Mouse (Mus musculus) spleen, adult 2 months (tissue): ENCODE data around the gene Xpr1. TPM values are rescaled to one million over a fixed set of nuclear protein-coding genes. Genes with fewer than 3 reads are reported as not detected.

Experiments used
- DNase-seq, 2 experiments: peaks; one replicate each; pipeline versions ENCODE4 v3.0.0 to v3.0.0-alpha.2; 2012 to 2021; ENCODE audit warnings: low spot score in 2 of 2, low read depth in 1 of 2
- H3K27ac ChIP-seq: fragments of 200-500 bp; 2 replicates; pipeline ENCODE4 v1.5.1; 2012; ENCODE audit warnings: low read length, inconsistent platforms; ENCODE audit not compliant: insufficient read depth
- H3K27me3 ChIP-seq: fragments of 200-500 bp; 2 replicates; pipeline ENCODE4 v1.6.1; 2012; ENCODE audit warnings: mild to moderate bottlenecking, moderate library complexity, low read length, inconsistent platforms; ENCODE audit not compliant: control insufficient read depth, insufficient read depth
- H3K36me3 ChIP-seq: fragments of 200-500 bp; 2 replicates; pipeline ENCODE4 v1.6.1; 2012; ENCODE audit warnings: mild to moderate bottlenecking, low read length, inconsistent platforms; ENCODE audit not compliant: control insufficient read depth, insufficient read depth
- H3K4me1 ChIP-seq: fragments of 200-500 bp; 2 replicates; pipeline ENCODE4 v1.6.1; 2011; ENCODE audit warnings: inconsistent platforms; ENCODE audit not compliant: control insufficient read depth, insufficient read depth, insufficient read length
- H3K4me3 ChIP-seq: fragments of 200-500 bp; 2 replicates; pipeline ENCODE4 v1.5.1; 2011; ENCODE audit warnings: mild to moderate bottlenecking, inconsistent platforms; ENCODE audit not compliant: insufficient read depth, insufficient read length; ENCODE audit errors: extremely low read depth
- CTCF ChIP-seq: fragments of 200-500 bp; IDR thresholded peaks from 2 replicates; pipeline ENCODE4 v1.5.1; 2011; ENCODE audit warnings: mild to moderate bottlenecking, inconsistent platforms; ENCODE audit not compliant: insufficient read depth, insufficient read length, insufficient replicate concordance; ENCODE audit errors: extremely low read depth
- POLR2A ChIP-seq: fragments of 200-500 bp; IDR thresholded peaks from 2 replicates; pipeline ENCODE4 v1.6.1; 2011; ENCODE audit warnings: low read depth, low read length, inconsistent platforms
- WGBS: fragments of 180-500 bp; shearing (Covaris S2); methylation state at CpG from one replicate; pipeline ENCODE4 v1.1.7; 2018; 5-methylcytosine and 5-hydroxymethylcytosine counted together
- polyA plus RNA-seq: library from polyadenylated mRNA; depleted of rRNA; stranded (reverse); fragments of >200 nt; gene quantifications from 2 replicates; pipeline ENCODE4 v1.2.3, GENCODE M21; 2012

Xpr1 gene
- polyA plus RNA-seq, 1 experiment = 6.2 TPM

GRCm38 (mm10) chr1:155361502-155362126, 55.6 kb downstream of the Xpr1 start:
- Histone ChIP-seq H3K4me1 (peaks cover 2% of the 10 kb centered on the region; the same call in 1 of the 2 replicates), H3K27me3 (no peaks in the 10 kb centered on the region), H3K4me3 (no peak overlapping the region), H3K36me3 (no peaks in the 10 kb centered on the region), H3K27ac (no peak overlapping the region)
- DNase-seq = no peak
- WGBS = 51% methylated on average over 4 of the region's 4 CpGs
- TF ChIP-seq POLR2A (no peak), CTCF (no peak)

- TF ChIP-seq POLR2A = no peak
- TF ChIP-seq CTCF = no peak
- Histone ChIP-seq H3K4me3 (no peak overlapping the region), H3K36me3 (no peaks in the 10 kb centered on the region), H3K27ac (no peak overlapping the region), H3K4me1 (no peaks in the 10 kb centered on the region), H3K27me3 (no peaks in the 10 kb centered on the region)
- WGBS = 85% methylated on average over 4 of the region's 4 CpGs
- DNase-seq = no peak
Observed at GRCm38 (mm10) chr1:155353096-155353495, 64.1 kb downstream of the Xpr1 start.

DNA sequence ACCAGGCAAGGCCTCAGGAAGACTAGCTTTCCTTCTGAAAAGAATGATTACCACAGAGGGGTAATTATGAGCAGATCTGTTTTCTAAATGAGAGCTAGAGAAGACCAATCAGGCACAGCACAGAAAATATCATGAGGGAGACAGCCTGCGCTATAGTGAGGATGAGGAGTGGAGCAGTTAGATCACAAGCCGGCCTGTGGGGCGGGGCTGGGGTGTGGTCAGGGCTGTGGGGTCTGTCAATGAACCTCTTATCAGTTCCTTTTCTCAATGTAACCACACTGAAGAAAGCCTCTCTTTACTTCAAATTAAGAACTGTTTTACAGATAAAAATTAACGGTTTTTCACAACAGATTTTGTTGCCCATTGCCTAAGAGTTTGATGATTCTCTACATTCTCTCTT, 65.7 kb downstream of the Xpr1 start:
- TF ChIP-seq CTCF (no peak), POLR2A (no peak)
- WGBS = 75% methylated on average over 4 of the region's 4 CpGs
- no peak overlapping the region for H3K27ac ChIP-seq

GRCm38 (mm10) chr1:155348491-155348890, 68.7 kb downstream of the Xpr1 start:
- DNase-seq = no peak
- Histone ChIP-seq H3K36me3 (no peaks in the 10 kb centered on the region), H3K4me3 (no peak overlapping the region), H3K27me3 (no peaks in the 10 kb centered on the region), H3K4me1 (no peaks in the 10 kb centered on the region), H3K27ac (no peak overlapping the region)
- TF ChIP-seq CTCF = no peak
- TF ChIP-seq POLR2A = no peak
- WGBS = 92% methylated on average over 3 of the region's 3 CpGs

More for the DNA sequence above, 65.7 kb downstream of the Xpr1 start:
- DNase-seq = no peak
- H3K36me3 ChIP-seq = no peaks in the 10 kb centered on the region
- H3K27me3 ChIP-seq = no peaks in the 10 kb centered on the region
- H3K4me3 ChIP-seq = no peak overlapping the region
- H3K4me1 ChIP-seq = no peaks in the 10 kb centered on the region

- no peak for DNase-seq
- Histone ChIP-seq H3K36me3 (no peaks in the 10 kb centered on the region; the same call in 1 of the 2 replicates), H3K4me3 (no peak overlapping the region), H3K4me1 (no peaks in the 10 kb centered on the region), H3K27ac (no peak overlapping the region), H3K27me3 (no peaks in the 10 kb centered on the region)
- TF ChIP-seq CTCF (no peak), POLR2A (no peak)
- WGBS = 85% methylated on average over 4 of the region's 4 CpGs
Observed at GRCm38 (mm10) chr1:155347339-155347738, 69.9 kb downstream of the Xpr1 start.

DNA sequence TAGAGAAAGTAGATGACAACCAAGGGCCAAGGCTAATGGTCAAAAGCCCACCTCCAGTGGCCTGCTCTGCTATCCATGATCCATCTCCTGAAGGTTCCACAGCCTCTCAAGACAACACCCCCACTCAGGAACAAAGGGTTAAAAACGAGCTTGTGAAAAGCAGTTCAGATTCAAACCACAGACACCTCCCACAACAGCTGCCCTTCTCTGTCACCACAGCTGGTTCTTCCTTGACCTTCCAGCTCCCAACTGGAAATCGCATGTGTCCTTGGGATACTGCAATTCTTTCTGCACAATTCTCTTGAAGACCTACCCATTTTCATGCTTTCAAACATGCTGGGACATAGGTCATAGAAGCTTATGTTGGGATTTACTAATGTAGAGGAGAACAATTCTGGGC, 73.2 kb downstream of the Xpr1 start:
- no peak overlapping the region for H3K4me3 ChIP-seq
- no peaks in the 10 kb centered on the region for H3K4me1 ChIP-seq
- H3K27me3 ChIP-seq = no peaks in the 10 kb centered on the region
- no peak overlapping the region for H3K27ac ChIP-seq
- DNase-seq = no peak
- TF ChIP-seq POLR2A (no peak), CTCF (no peak)
- no peaks in the 10 kb centered on the region; the same call in 1 of the 2 replicates for H3K36me3 ChIP-seq
- WGBS = 74% methylated on average over 2 of the region's 2 CpGs

- Histone ChIP-seq H3K27ac (no peak overlapping the region), H3K4me1 (no peaks in the 10 kb centered on the region), H3K27me3 (no peaks in the 10 kb centered on the region), H3K36me3 (no peaks in the 10 kb centered on the region; the same call in 1 of the 2 replicates), H3K4me3 (no peak overlapping the region)
- 92% methylated on average over 2 of the region's 2 CpGs for WGBS
- TF ChIP-seq CTCF (no peak), POLR2A (no peak)
- no peak for DNase-seq
Observed at GRCm38 (mm10) chr1:155339622-155340021, 77.6 kb downstream of the Xpr1 start.
